Mouse (Mus musculus) retina, postnatal 7 days (tissue): ENCODE data around the gene Olfr736.

ENCODE experiments used
- DNase-seq: peaks from one replicate; pipeline ENCODE4 v3.0.0-alpha.2; 2012; ENCODE audit warnings: low read depth, low spot score

The Olfr736 gene

DNA sequence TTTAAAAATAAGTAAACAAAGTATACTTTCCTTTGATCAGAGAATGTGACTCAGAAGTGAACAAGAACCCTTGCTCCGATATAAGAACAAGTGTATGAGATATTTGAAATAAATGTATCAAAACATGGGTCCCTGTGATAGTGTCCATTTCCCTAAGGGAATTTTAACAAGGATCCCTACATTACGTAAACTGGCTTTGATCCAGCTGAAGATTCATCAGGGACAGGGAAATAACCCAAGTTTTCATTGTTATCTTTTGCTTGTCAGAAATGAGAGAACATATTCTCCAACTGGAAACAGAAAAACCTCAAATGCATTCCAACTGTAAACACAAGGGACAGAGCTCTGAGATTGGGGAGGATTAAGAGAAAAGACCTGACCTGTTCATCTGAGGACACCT, at the start of gene Olfr736:
Olfr736 (plus strand) TSS at position 301 of the 400 bp plus-strand sequence.
- DNase-seq = no peak

DNA sequence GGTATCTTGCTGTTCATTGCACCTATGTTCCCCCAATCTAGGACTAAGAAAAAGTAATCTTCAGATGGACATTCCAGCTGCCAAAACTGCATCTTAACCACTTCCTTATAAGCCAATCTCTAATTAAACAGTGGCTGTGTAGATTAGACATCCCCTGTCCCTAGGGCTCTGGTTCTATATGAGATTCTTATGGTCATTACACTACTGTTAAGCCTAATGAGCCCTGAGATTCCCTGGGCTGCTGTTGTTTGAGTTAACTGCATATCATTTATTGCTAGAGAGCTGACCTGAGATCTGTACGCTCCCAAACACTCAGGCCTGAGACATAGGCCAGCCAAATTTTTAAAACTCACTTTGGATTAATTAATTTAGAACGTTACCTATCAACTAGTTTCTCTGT, 32.2 kb upstream of the Olfr736 start, which contains the start of gene Olfr735:
Olfr735 (minus strand) TSS at position 77 of the 400 bp plus-strand sequence.
- DNase-seq = no peak

DNA sequence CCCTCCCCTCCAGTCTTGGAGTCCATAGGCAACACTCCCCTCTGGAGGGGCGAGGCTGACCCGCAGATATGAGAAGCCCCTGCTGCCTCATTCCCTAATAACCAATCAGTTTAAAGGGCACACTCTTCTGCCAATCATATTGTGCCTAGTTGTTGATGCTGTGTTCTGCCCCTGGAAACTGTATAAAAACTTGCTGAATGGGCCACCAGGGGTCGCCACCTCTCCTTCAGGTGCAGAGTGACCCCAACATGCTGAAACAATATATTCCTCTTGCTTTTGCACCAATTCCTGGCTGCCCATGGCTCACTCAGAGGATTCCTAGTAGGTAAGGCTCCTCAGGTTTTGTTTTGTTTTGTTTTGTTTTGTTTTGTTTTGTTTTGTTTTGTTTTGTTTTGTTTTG, 28.5 kb upstream of the Olfr736 start:
- no peak for DNase-seq

DNA sequence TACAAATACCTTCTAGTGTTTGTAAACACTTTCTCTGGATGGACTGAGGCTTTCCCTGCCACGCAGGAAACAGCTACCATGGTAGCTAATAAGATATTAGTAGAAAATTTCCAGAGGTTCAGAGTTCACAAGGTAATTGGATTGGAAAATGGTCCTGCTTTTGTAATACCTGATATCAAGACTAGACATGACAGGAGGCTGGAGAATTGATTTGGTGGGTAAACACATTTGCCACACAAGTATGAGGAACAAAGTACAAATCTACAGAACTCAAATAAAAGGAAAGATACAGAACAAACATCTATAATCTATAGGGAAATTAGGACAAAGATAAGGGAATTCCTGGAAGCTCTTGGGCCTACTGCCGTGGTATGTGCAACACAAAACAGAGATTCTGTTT, 24.2 kb upstream of the Olfr736 start:
- no peak for DNase-seq

DNA sequence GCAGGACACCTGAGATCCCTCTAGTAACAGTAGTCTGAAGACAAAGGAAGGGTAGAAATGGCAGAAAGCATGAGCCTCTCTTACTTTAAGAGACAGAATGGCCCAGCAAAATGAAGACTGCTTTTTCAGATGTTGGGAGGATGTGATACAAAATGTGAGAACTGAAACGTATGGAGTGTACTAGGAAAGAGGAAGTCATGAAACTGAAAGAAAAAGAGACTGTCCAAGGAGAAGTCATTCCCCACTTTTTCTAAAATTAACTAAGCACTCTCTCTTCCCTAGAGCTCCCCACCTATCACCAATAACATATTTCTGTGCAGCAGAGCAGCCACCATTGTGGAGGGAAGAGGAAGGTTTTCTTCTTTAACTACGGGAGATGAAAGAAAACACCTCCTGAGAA, 23.4 kb upstream of the Olfr736 start, which contains the start of gene Tlr11:
Tlr11 (plus strand) TSS at position 322 of the 400 bp plus-strand sequence.
- DNase-seq = no peak

DNA sequence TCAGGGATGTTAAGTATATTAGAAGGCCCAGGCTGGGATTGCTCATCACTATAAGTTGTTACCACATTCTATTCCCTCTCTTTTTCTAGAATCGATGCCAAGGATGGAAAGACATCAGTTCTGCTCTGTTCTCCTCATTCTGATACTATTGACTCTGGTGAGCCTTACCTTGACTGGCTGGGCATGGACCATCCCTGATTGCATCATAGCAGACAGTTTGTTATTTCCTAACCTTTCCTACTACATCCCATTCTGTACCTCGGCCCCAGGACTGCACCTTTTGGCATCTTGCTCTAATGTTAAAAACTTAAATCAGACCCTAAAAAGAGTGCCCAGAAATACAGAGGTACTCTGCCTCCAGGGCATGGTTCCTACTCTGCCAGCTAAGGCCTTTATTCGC, 20.5 kb upstream of the Olfr736 start:
- DNase-seq = no peak

DNA sequence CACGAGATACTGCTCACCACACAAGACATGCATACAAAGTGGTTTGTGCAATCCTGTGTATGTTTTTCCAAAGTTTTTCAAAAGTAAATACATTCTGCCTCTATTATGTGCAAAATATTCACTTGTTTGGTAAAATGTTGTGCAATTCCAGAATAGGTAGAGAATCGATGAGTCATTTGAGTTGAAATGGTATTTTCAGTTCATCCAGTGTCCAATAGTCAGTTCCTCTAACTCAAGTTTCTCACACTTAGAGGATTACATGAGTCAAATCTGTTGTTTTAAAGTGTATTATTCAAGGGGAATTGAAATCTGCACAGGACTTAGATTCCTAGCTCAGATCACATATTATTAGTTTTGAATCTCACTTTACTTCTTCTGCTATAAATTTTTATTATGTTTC, 17.4 kb upstream of the Olfr736 start:
- no peak for DNase-seq

DNA sequence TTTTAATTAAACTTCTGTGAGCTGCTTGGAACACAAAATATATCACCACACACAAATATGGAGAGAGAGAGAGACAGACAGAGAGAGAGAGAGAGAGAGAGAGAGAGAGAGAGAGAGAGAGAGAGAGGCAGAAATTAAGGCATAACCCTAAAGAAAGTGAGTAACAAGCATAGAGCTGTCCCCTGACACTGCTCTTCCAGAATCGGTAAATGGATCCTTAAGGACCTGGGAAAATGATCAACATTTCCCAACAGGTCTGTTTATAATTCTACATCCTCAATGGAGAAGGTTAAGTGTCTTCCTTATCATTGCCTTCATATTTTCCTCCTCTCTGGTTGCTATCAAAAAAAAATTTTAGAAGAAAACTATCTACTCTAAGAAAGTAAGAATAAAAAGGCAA, 26.3 kb downstream of the Olfr736 start, which contains the start of gene Olfr738:
Olfr738 (plus strand) TSS at position 301 of the 400 bp plus-strand sequence.
- DNase-seq = no peak

DNA sequence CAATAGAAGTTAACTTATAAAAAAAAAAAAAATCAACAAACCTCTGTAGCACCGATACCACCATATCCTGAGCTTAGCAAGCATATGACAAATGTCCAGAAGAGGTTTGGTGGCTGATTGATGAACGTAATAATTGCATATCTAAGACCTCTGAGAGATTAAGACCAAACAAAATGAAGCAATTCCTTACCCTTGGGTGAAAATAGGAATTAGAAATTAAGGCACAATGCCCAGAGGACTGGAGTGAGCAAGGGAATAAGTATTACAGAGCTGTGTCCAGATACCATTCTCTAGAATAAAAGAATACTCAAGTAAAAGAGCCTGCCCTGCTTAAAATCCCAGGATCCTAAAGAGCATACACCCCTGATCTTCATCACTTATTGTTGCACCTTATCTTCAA, 37.4 kb downstream of the Olfr736 start, which contains the start of gene Olfr739:
Olfr739 (plus strand) TSS at position 301 of the 400 bp plus-strand sequence.
- DNase-seq = no peak
